Mouse (Mus musculus) T-helper 1 cell (primary cell): ENCODE data around the gene Olfr975.
"Not testable (repeated sequence)": the region's sequence is repeated elsewhere in the genome, so short reads cannot be mapped to it uniquely, and the experiment has no call there.

Experiments used
- in situ Hi-C: fragments of 300-600 bp; cut with MboI, MseI; formaldehyde crosslinking; loops from one replicate; pipeline ENCODE4 v1.15.1; 2025; ENCODE audit warnings: high pct_unique_total_duplicates

Olfr975 gene

DNA sequence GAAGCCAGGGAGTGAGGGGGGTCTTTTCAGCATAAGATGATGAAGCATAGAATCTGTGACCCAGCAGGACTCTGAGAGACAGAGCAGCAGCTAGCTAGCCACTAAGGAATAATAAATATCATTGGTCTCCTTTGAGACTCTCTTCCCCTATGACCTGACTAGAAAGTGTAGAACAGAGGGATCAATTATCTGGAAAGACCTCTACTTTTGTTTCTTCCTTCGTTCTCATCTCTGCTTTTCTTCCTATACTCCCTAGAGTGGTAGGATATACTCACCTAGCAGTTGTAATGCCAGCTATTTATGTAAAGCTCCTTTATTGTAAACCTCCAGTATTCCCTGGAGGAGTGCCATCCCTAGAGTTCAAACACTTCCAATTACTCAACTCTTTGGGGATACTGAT lies at the start of gene Olfr975:
TSS of gene Olfr975 (minus strand) at position 101 of the 400 bp plus-strand sequence.
- in situ Hi-C loops = no loop called here

- in situ Hi-C loops = no loop called here
Observed at GRCm38 (mm10) chr9:39991813-39992212, 40.0 kb upstream of the Olfr975 start, which contains the start of gene Olfr978. Gene Olfr978, plus strand, starts transcription at chr9:39992113.

DNA sequence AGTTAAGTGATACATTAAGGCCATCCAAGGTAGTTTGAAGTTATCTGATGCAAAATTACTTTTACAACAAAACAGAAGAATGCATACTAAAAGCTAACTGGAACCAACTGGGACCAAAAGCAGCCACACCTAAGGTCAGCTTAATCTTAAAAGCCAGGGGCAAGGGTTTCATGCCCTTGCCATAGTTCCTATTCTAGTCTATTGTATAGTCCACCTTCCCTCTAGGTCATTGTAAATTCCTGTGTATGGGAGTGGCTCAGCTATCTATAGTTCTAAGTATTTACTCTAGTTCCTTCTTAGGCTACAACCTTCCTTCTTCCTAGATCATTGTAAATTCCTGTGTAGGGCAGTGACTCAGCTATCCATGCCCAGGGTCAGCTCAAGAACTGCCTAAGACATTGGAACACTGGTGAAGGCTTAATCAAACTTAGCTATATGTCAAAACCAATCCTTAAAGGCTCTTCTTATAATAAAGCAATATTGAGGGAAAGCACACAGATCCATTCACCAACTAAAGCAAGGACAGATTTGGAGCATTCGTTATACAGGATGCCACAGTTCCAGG lies 24.8 kb upstream of the Olfr975 start:
- in situ Hi-C loops = not testable (repeated sequence)

DNA sequence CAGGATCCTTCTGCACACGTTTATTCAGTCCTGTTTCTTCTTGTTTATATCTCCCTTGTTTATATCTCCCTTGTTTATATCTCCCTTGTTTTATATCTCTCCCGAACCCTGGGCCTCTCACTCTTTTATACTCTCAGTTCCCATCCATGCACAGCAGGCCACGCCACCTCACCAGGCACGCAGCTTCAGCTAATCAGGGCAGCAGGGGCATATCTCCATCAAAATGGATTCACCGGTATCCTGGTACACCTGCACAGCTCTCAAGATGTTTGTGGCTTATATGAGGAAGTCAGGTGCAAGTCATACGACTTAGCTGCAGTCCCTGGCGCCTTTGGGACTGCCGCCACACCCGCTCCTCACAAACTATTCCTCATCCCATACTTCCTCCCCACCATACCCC lies 9.2 kb upstream of the Olfr975 start, which contains the start of gene Olfr976:
TSS of gene Olfr976 (minus strand) at position 101 of the 400 bp plus-strand sequence.
- in situ Hi-C loops = not testable (repeated sequence)

GRCm38 (mm10) chr9:39937201-39937600 lies 14.6 kb downstream of the Olfr975 start, which contains the start of gene Olfr974:
Gene Olfr974, plus strand, starts transcription at chr9:39937501.
- in situ Hi-C loops = no loop called here

GRCm38 (mm10) chr9:39928837-39929236 lies 23.0 kb downstream of the Olfr975 start:
- in situ Hi-C loops = not testable (repeated sequence)

DNA sequence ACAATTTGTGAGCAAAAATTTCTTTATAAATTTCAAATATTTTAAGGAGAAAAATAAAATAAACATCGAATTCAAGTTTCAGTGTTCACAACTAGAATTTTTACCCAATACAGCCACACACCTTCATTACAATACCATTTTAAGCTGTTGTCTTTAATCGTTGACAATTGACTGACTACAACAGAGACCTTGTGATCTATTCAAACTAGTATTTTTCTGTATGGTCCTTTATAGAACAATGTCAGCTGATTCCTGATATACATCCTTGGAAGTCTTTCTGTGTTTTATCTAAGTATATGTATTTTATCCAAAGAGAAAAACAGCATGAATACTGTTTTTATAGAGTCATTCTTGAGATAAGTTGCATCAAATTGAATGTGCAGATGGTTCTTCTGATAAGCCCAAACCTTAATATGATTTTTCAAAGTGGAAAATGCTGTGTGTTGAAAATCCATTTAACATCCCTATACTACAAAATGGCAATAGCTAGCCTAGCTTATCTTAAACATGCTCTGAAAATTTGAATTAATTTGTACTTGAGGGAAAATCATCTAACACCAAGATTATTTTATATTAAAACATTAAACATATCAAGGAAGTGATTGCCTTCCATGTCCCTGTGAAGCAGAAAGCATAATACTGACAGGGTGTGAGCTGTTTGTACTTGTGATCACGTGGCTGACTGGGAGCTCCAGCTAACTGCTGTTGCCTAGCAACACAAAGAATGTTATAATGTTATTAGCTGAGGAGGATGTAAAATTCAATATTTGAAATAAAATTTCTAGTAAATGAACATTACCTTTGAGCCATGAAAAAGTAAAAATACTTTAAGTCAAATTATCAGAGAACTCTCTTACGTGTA lies 23.6 kb downstream of the Olfr975 start:
- in situ Hi-C loops = not testable (repeated sequence)

GRCm38 (mm10) chr9:39909939-39910338 lies 41.9 kb downstream of the Olfr975 start:
- in situ Hi-C loops = loop anchor here (5.0 kb wide), 1 partner anchor 43 kb away; the partner anchor contains the start of gene Olfr972

GRCm38 (mm10) chr9:39907036-39907435 lies 44.8 kb downstream of the Olfr975 start, which contains the start of gene Olfr229:
Gene Olfr229, plus strand, starts transcription at chr9:39907336.
- in situ Hi-C loops = no loop called here

DNA sequence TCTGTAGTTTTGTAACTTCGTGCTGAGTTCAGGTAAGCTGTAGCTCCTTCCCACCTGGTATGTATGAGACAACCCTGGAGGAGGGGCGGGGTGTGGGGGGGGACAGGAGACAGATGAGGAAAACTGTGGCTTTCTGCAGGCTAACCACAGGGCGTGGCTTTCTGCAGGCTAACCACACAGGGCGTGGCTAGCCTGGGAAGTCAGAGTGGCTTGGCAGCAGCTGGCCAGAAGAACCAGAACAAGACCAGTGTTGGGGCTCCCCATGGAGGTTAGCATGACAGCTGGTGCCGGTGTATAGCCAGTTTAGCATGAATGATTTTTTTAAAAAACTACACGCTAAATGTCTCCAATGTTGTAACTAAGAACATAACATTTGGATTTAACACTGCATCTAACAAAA lies 46.7 kb downstream of the Olfr975 start:
- in situ Hi-C loops = no loop called here
